Mouse (Mus musculus) cerebellum, adult 2 months (tissue): Measurements from ENCODE around the gene Mag.

ENCODE experiments used
- CTCF ChIP-seq: fragments of 200-500 bp; IDR thresholded peaks from 2 replicates; pipeline ENCODE4 v1.5.1; 2011; ENCODE audit warnings: low read depth, mild to moderate bottlenecking, control low read depth, low read length, moderate library complexity, borderline replicate concordance; ENCODE audit not compliant: insufficient read depth
- POLR2A ChIP-seq: fragments of 200-500 bp; IDR thresholded peaks from 2 replicates; pipeline ENCODE4 v1.6.1; 2011; ENCODE audit warnings: low read length, control low read depth, borderline replicate concordance; ENCODE audit not compliant: insufficient read depth

DNA sequence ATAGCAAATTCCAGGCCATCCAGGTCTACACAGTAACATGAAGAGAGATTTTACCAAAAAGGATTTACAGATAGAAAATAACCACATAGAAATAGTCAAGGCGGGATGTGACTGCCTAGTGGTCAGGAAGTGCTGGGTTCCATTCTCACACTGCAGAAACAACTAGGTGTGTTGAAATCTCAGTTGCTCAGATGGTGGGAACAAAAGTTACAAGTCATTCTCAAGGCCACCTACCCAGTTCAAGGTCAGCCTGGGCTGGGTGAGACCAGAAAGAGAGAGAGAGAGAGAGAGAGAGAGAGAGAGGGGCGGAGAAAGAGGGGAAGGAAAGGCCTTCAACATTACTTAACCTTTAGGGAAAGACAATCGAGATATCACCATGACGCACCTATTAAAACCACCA is 27.8 kb downstream of the Mag start:
- TF ChIP-seq POLR2A (no peak), CTCF (no peak)
